Mouse (Mus musculus) MEL (cell line): Measurements from ENCODE around the gene Myl6b. TPM values are rescaled to one million over a fixed set of nuclear protein-coding genes. Genes with fewer than 3 reads are reported as not detected.

Source experiments
- DNase-seq: peaks from one replicate; pipeline ENCODE4 v3.0.0; 2011; ENCODE audit warnings: low read depth, low spot score
- H3K27ac ChIP-seq: 2 replicates; pipeline ENCODE4 v1.5.1; 2012; ENCODE audit warnings: low read depth, mild to moderate bottlenecking, control low read depth, low read length, moderate library complexity; ENCODE audit not compliant: control insufficient read depth
- H3K27me3 ChIP-seq, 2 experiments: fragments of 150-350 bp in 1 of 2; sonication (generic) in 1 of 2; 2 replicates each; pipeline ENCODE4 v1.6.1; 2012; ENCODE audit warnings: low read length in 2 of 2, mild to moderate bottlenecking in 2 of 2, improper control_type of control experiment in 1 of 2, moderate library complexity in 1 of 2; ENCODE audit not compliant: insufficient read depth in 2 of 2, control insufficient read depth in 1 of 2
- H3K36me3 ChIP-seq, 2 experiments: 2 replicates each; pipeline ENCODE4 v1.6.1; 2012 to 2014; ENCODE audit warnings: low read length in 2 of 2, improper control_type of control experiment in 1 of 2, inconsistent platforms in 1 of 2, mild to moderate bottlenecking in 1 of 2; ENCODE audit not compliant: insufficient read depth in 2 of 2, control insufficient read depth in 1 of 2
- H3K4me1 ChIP-seq, 2 experiments: fragments of 150-350 bp in 1 of 2; sonication (generic) in 1 of 2; 2 replicates each; pipeline ENCODE4 v1.6.1; 2012; ENCODE audit warnings: low read length in 2 of 2, improper control_type of control experiment in 1 of 2, mild to moderate bottlenecking in 1 of 2; ENCODE audit not compliant: insufficient read depth in 2 of 2, control insufficient read depth in 1 of 2
- H3K4me3 ChIP-seq, 2 experiments: fragments of 150-350 bp in 1 of 2; sonication (generic) in 1 of 2; 2 replicates each; pipeline ENCODE4 v1.5.1; 2012; ENCODE audit warnings: low read depth in 2 of 2, low read length in 2 of 2, mild to moderate bottlenecking in 2 of 2, moderate library complexity in 2 of 2, control low read depth in 1 of 2, improper control_type of control experiment in 1 of 2; ENCODE audit not compliant: control insufficient read depth in 1 of 2, insufficient read depth in 1 of 2
- H3K79me2 ChIP-seq: 2 replicates; pipeline ENCODE4 v1.6.1; 2012; ENCODE audit warnings: mild to moderate bottlenecking, low read length, moderate library complexity; ENCODE audit not compliant: control insufficient read depth, poor library complexity, insufficient read depth
- H3K9ac ChIP-seq: 2 replicates; pipeline ENCODE4 v1.6.1; 2012; ENCODE audit warnings: low read depth, mild to moderate bottlenecking, control low read depth, low read length, moderate library complexity; ENCODE audit not compliant: control insufficient read depth, poor library complexity, severe bottlenecking
- H3K9me3 ChIP-seq: fragments of 150-350 bp; sonication (generic); replicated peaks from 2 replicates; pipeline ENCODE4 v1.6.1; 2012; ENCODE audit warnings: mild to moderate bottlenecking, low read length, improper control_type of control experiment, moderate library complexity; ENCODE audit not compliant: insufficient read depth
- BHLHE40 ChIP-seq: IDR thresholded peaks from 2 replicates; pipeline ENCODE4 v1.6.1; 2012; ENCODE audit warnings: low read depth, mild to moderate bottlenecking, inconsistent platforms, low read length, improper control_type of control experiment, borderline replicate concordance
- CTCF ChIP-seq, 3 experiments: IDR thresholded peaks in 2 of 3; conservative IDR thresholded peaks in 1 of 3; 2 replicates each; pipeline ENCODE4 v1.5.1; 2011 to 2012; ENCODE audit warnings: low read length in 3 of 3, low read depth in 2 of 3, mild to moderate bottlenecking in 2 of 3, improper control_type of control experiment in 1 of 3, inconsistent platforms in 1 of 3, mixed read lengths in 1 of 3, moderate library complexity in 1 of 3; ENCODE audit not compliant: control insufficient read depth in 1 of 3, insufficient read depth in 1 of 3, poor library complexity in 1 of 3, severe bottlenecking in 1 of 3
- E2F4 ChIP-seq: IDR thresholded peaks from 2 replicates; pipeline ENCODE4 v1.6.1; 2011; ENCODE audit warnings: low read depth, low read length, improper control_type of control experiment, borderline replicate concordance
- GABPA ChIP-seq: IDR thresholded peaks from 2 replicates; pipeline ENCODE4 v1.6.1; 2012; ENCODE audit warnings: low read depth, mild to moderate bottlenecking, inconsistent platforms, low read length, improper control_type of control experiment, moderate library complexity
- GATA1 ChIP-seq: IDR thresholded peaks from 2 replicates; pipeline ENCODE4 v1.6.1; 2011; ENCODE audit warnings: low read depth, low read length, improper control_type of control experiment
- HCFC1 ChIP-seq: IDR thresholded peaks from 2 replicates; pipeline ENCODE4 v1.6.1; 2012; ENCODE audit warnings: low read depth, mild to moderate bottlenecking, inconsistent platforms, low read length, improper control_type of control experiment, moderate library complexity
- MAFK ChIP-seq: IDR thresholded peaks from 2 replicates; pipeline ENCODE4 v1.6.1; 2011; ENCODE audit warnings: low read depth, mild to moderate bottlenecking, low read length, improper control_type of control experiment, borderline replicate concordance
- MYB ChIP-seq: IDR thresholded peaks from 2 replicates; pipeline ENCODE4 v1.6.1; 2011; ENCODE audit warnings: mild to moderate bottlenecking, low read depth, low read length, improper control_type of control experiment
- NRF1 ChIP-seq: IDR thresholded peaks from 2 replicates; pipeline ENCODE4 v1.6.1; 2014; ENCODE audit warnings: low read depth, mild to moderate bottlenecking, inconsistent platforms, low read length, improper control_type of control experiment, moderate library complexity; ENCODE audit not compliant: poor library complexity, insufficient read depth, severe bottlenecking
- POLR2A ChIP-seq, 2 experiments: IDR thresholded peaks; 2 replicates each; pipeline ENCODE4 v1.6.1; 2011 to 2012; ENCODE audit warnings: low read length in 2 of 2, mild to moderate bottlenecking in 2 of 2, control low read depth in 1 of 2, improper control_type of control experiment in 1 of 2, low read depth in 1 of 2, moderate library complexity in 1 of 2; ENCODE audit not compliant: control insufficient read depth in 1 of 2, insufficient read depth in 1 of 2, poor library complexity in 1 of 2
- POLR2AphosphoS2 ChIP-seq: IDR thresholded peaks from 2 replicates; pipeline ENCODE4 v1.6.1; 2011; ENCODE audit warnings: low read length, improper control_type of control experiment
- RCOR1 ChIP-seq: IDR thresholded peaks from 2 replicates; pipeline ENCODE4 v1.6.1; 2012; ENCODE audit warnings: low read depth, mild to moderate bottlenecking, inconsistent platforms, low read length, improper control_type of control experiment
- TBP ChIP-seq: IDR thresholded peaks from 2 replicates; pipeline ENCODE4 v1.8.0; 2011; ENCODE audit warnings: low read depth, low read length, improper control_type of control experiment
- UBTF ChIP-seq: IDR thresholded peaks from 2 replicates; pipeline ENCODE4 v1.6.1; 2012; ENCODE audit warnings: low read depth, mild to moderate bottlenecking, inconsistent platforms, low read length, improper control_type of control experiment, moderate library complexity, borderline replicate concordance; ENCODE audit not compliant: insufficient read depth
- USF2 ChIP-seq, 2 experiments: IDR thresholded peaks; 2 replicates each; pipeline ENCODE4 v1.6.1; 2011 to 2012; ENCODE audit warnings: improper control_type of control experiment in 2 of 2, low read length in 2 of 2, borderline replicate concordance in 1 of 2, inconsistent platforms in 1 of 2, low read depth in 1 of 2, mild to moderate bottlenecking in 1 of 2; ENCODE audit not compliant: insufficient read depth in 1 of 2
- ZC3H11A ChIP-seq: IDR thresholded peaks from 2 replicates; pipeline ENCODE4 v1.6.1; 2012; ENCODE audit warnings: low read depth, mild to moderate bottlenecking, inconsistent platforms, low read length, improper control_type of control experiment
- ZMIZ1 ChIP-seq: IDR thresholded peaks from 2 replicates; pipeline ENCODE4 v1.6.1; 2012; ENCODE audit warnings: low read depth, mild to moderate bottlenecking, inconsistent platforms, low read length, improper control_type of control experiment, moderate library complexity
- ZNF384 ChIP-seq: IDR thresholded peaks from 2 replicates; pipeline ENCODE4 v1.6.1; 2012; ENCODE audit warnings: low read depth, mild to moderate bottlenecking, inconsistent platforms, low read length, improper control_type of control experiment
- polyA plus RNA-seq, 2 experiments: library from polyadenylated mRNA; stranded (reverse) in 1 of 2; unstranded in 1 of 2; fragments of >175 nt in 1 of 2; fragments of >200 nt in 1 of 2; gene quantifications; 2 replicates each; pipeline versions ENCODE4 v1.2.1 to v1.2.4; 2012; ENCODE audit warnings: low replicate concordance in 2 of 2, low read depth in 1 of 2; ENCODE audit not compliant: insufficient read length in 2 of 2, insufficient read depth in 1 of 2, missing spikeins in 1 of 2
- total RNA-seq: library from RNA; depleted of rRNA; stranded (reverse); fragments of 300-350 nt; gene quantifications from 2 replicates; pipeline ENCODE4 v1.2.3, GENCODE M21; 2012

Myl6b gene
- total and polyA plus RNA-seq, 3 experiments, result 1.8 to 18.8 TPM; not detected in 1

- no peak overlapping the region for H3K4me3 ChIP-seq
- peaks cover 10 to 22% of the 10 kb centered on the region in 2 experiments for H3K4me1 ChIP-seq
These were observed 7.0 kb downstream of the Myl6b start for GRCm38 (mm10) chr10:128491495-128491894.

DNA sequence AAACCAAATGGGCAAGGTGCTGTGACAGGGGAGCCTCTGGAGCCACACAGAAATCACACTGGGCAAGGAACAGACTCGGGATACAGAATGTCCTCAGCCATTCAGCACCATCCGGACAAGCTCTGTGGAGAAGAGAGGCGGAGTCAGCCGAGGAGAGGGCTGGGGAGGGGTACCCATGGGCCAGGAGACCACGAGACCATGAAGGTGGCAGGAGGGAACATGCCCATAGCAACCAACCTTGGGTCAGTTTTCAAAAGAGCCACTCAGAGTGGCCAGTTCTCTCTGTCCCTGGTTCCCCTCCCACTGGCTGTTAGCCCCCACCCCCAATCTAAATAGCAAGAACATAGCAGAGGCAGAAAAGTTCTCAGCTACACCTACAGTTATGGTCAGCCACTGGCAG is 7.6 kb downstream of the Myl6b start:
- TF ChIP-seq ZNF384, result no peak
- no peak for TF ChIP-seq USF2 (IDR thresholded peaks at IDR 0.05; ENCODE audit: borderline replicate concordance in 1 of 2, insufficient read depth in 1 of 2, low read depth in 1 of 2, low read length in 2 of 2)
- no peak for TF ChIP-seq MAFK
- no peak for TF ChIP-seq BHLHE40
- no peak for TF ChIP-seq RCOR1
- no peak for TF ChIP-seq GABPA
- TF ChIP-seq GATA1, result no peak
- no peak for TF ChIP-seq TBP
- no peak for TF ChIP-seq CTCF (IDR thresholded peaks at IDR 0.05 in 2 of 3, conservative IDR thresholded peaks at IDR 0.05 in 1 of 3; ENCODE audit: control insufficient read depth in 1 of 3, insufficient read depth in 1 of 3, low read depth in 2 of 3, low read length in 3 of 3, poor library complexity in 1 of 3, severe bottlenecking in 1 of 3)
- H3K9ac ChIP-seq, result no peak overlapping the region

More at GRCm38 (mm10) chr10:128491495-128491894, 7.0 kb downstream of the Myl6b start:
- Histone ChIP-seq H3K9ac (no peak overlapping the region), H3K9me3 (no peaks in the 10 kb centered on the region), H3K27me3 (no peaks in the 10 kb centered on the region), H3K79me2 (peaks cover 36% of the 10 kb centered on the region), H3K36me3 (peaks cover 10 to 18% of the 10 kb centered on the region in 2 experiments), H3K27ac (no peak overlapping the region)
- TF ChIP-seq POLR2A (IDR thresholded peaks at IDR 0.05; ENCODE audit: control insufficient read depth in 1 of 2, insufficient read depth in 1 of 2, low read depth in 1 of 2, low read length in 2 of 2, poor library complexity in 1 of 2) (0 out of 4 replicates have a peak, but pooled peaks of 1 of the 2 experiments have one; percentile 10), TBP (no peak)
- DNase-seq, result no peak

GRCm38 (mm10) chr10:128490232-128490631 is 8.3 kb downstream of the Myl6b start:
- DNase-seq, result no peak
- Histone ChIP-seq H3K4me1 (peaks cover 1 to 11% of the 10 kb centered on the region in 2 experiments), H3K79me2 (peaks cover 35% of the 10 kb centered on the region), H3K9ac (no peak overlapping the region), H3K27ac (no peak overlapping the region), H3K27me3 (no peaks in the 10 kb centered on the region), H3K4me3 (no peak overlapping the region), H3K36me3 (peaks cover 7 to 10% of the 10 kb centered on the region in 2 experiments)
- TF ChIP-seq HCFC1, result no peak
- no peak for TF ChIP-seq BHLHE40
- TF ChIP-seq E2F4, result no peak
- no peak for TF ChIP-seq UBTF
- TF ChIP-seq ZC3H11A, result no peak
- no peak for TF ChIP-seq MYB
- TF ChIP-seq GABPA, result no peak
- peak; percentile 33; the same call in 1 of the 2 replicates for TF ChIP-seq POLR2AphosphoS2
- no peak for TF ChIP-seq ZNF384
- TF ChIP-seq ZMIZ1, result peak; percentile 36; the same call in 1 of the 2 replicates
- no peak for TF ChIP-seq NRF1
- TF ChIP-seq RCOR1, result no peak
- TF ChIP-seq MAFK, result no peak
- TF ChIP-seq, all 39 proteins: peak for 2
- no peaks in the 10 kb centered on the region for H3K9me3 ChIP-seq

More for the DNA sequence above, 7.6 kb downstream of the Myl6b start:
- Histone ChIP-seq H3K79me2 (peaks cover 36% of the 10 kb centered on the region), H3K9me3 (no peaks in the 10 kb centered on the region), H3K27me3 (no peaks in the 10 kb centered on the region), H3K36me3 (peaks cover 10 to 14% of the 10 kb centered on the region in 2 experiments), H3K4me1 (peaks cover 6 to 17% of the 10 kb centered on the region in 2 experiments), H3K27ac (no peak overlapping the region), H3K4me3 (no peak overlapping the region)
- no peak for DNase-seq
